Mouse (Mus musculus) kidney, adult 2 months (tissue): ENCODE data around the gene Gzmn.

Source experiments
- CTCF ChIP-seq: fragments of 200-500 bp; conservative IDR thresholded peaks from 2 replicates; pipeline ENCODE4 v1.5.1; 2011; ENCODE audit warnings: low read depth, mild to moderate bottlenecking, control low read depth, low read length, moderate library complexity, mixed read lengths; ENCODE audit not compliant: insufficient read depth, insufficient read length
- POLR2A ChIP-seq: fragments of 200-500 bp; IDR thresholded peaks from one replicate; pipeline ENCODE4 v1.6.1; 2011; ENCODE audit warnings: low read depth, low read length, control low read depth

GRCm38 (mm10) chr14:56211317-56211716, 36.9 kb upstream of the Gzmn start, which contains the start of gene Gzmf:
- TF ChIP-seq POLR2A (no peak), CTCF (no peak)
